Mouse (Mus musculus) forebrain, embryonic 10.5 days (tissue): ENCODE measurements around the gene Dync2li1. TPM values are rescaled to one million over a fixed set of nuclear protein-coding genes. Genes with fewer than 3 reads are reported as not detected.

Experiments
- DNase-seq: peaks from one replicate; pipeline ENCODE4 v3.0.0-alpha.2; 2017; ENCODE audit warnings: low spot score; ENCODE audit errors: extremely low spot score
- H3K27ac ChIP-seq: fragments of 300-500 bp; sonication (generic); 2 replicates; pipeline ENCODE4 v1.5.1; 2016; ENCODE audit warnings: mild to moderate bottlenecking
- H3K27me3 ChIP-seq: fragments of 300-500 bp; sonication (generic); 2 replicates; pipeline ENCODE4 v1.6.1; 2016; ENCODE audit warnings: mild to moderate bottlenecking; ENCODE audit not compliant: poor library complexity, severe bottlenecking
- H3K36me3 ChIP-seq: fragments of 300-500 bp; sonication (generic); replicated peaks from 2 replicates; pipeline ENCODE4 v1.6.1; 2016; ENCODE audit warnings: mild to moderate bottlenecking, moderate library complexity
- H3K4me1 ChIP-seq: fragments of 300-500 bp; sonication (generic); 2 replicates; pipeline ENCODE4 v1.6.1; 2016
- H3K4me3 ChIP-seq: fragments of 300-500 bp; sonication (generic); 2 replicates; pipeline ENCODE4 v1.5.1; 2016; ENCODE audit warnings: mild to moderate bottlenecking, moderate library complexity
- H3K9me3 ChIP-seq: fragments of 300-500 bp; sonication (generic); 2 replicates; pipeline ENCODE4 v1.6.1; 2016; ENCODE audit warnings: mild to moderate bottlenecking, moderate library complexity
- WGBS: fragments of 180-500 bp; shearing (Covaris S2); methylation state at CpG from one replicate; pipeline ENCODE4 v1.1.7; 2016; 5-methylcytosine and 5-hydroxymethylcytosine counted together
- polyA plus RNA-seq: library from polyadenylated mRNA; unstranded; fragments of >200 nt; fragmentation: Nextera tagmentation; extraction: Ambion mirVana; gene quantifications from 2 replicates; pipeline ENCODE4 v1.2.1, GENCODE M21; 2016

Gene Dync2li1
- polyA plus RNA-seq, 1 experiment from 2014 or later: 36.0 TPM

GRCm38 (mm10) chr17:84617953-84618352 is 8.3 kb upstream of the Dync2li1 start:
- 89% methylated on average over 6 of the region's 6 CpGs for WGBS
- DNase-seq: no peak

DNA sequence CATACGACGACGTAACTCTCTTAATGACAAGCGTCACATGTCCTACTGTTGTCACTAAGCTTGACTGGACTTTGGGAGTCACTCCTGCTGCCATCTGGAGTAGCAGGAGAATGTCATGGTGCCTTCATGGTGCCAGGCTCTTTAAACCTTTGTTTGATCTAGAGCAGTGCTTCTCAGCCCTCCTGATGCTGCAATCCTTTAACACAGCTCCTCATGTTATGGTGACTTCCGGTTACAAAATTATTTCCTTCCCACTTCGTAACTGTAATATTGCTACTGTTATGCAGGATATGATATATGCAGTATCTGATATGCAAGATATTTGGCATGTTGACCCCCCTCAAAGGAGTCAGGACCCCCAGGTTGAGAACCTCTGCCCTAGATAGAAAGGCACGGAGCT is 7.2 kb upstream of the Dync2li1 start:
- peaks cover 1% of the 10 kb centered on the region for H3K9me3 ChIP-seq
- WGBS: 94% methylated on average over 7 of the region's 7 CpGs
- H3K27ac ChIP-seq: no peak overlapping the region
- H3K4me1 ChIP-seq: 0 out of 2 replicates have a peak, but pooled peaks cover 8% of the 10 kb centered on the region
- no peak for DNase-seq
- no peak overlapping the region for H3K4me3 ChIP-seq
- H3K36me3 ChIP-seq: peaks cover 12% of the 10 kb centered on the region
- H3K27me3 ChIP-seq: no peaks in the 10 kb centered on the region

More at GRCm38 (mm10) chr17:84617953-84618352, 8.3 kb upstream of the Dync2li1 start:
- Histone ChIP-seq H3K4me1 (0 out of 2 replicates have a peak, but pooled peaks cover 8% of the 10 kb centered on the region), H3K4me3 (no peak overlapping the region), H3K9me3 (peaks cover 10% of the 10 kb centered on the region), H3K36me3 (peaks cover 23% of the 10 kb centered on the region), H3K27me3 (no peaks in the 10 kb centered on the region), H3K27ac (no peak overlapping the region)

DNA sequence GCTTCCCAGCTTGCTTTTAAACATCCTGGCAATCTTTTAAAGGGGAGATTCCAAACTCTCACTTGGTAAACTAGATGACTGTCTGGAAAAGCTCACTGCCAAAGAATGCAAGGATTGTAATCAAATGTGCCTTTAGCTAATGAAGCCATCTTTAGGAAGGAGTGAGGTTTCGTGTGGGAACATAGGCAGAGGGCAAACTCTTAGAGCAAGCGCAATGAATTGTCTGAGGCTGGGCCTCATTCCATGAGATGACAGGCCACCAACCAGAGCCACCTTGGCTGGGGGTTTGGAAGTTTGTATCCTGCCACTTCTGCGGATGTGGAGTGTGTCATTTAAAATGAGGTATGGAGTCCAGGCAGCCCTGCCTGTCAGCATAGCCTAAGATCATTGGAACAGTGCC is 6.2 kb upstream of the Dync2li1 start:
- Histone ChIP-seq H3K4me3 (no peak overlapping the region), H3K27ac (no peak overlapping the region), H3K27me3 (no peaks in the 10 kb centered on the region), H3K36me3 (0 out of 2 replicates have a peak, but pooled peaks cover 2% of the 10 kb centered on the region), H3K9me3 (no peaks in the 10 kb centered on the region; the same call in 1 of the 2 replicates), H3K4me1 (0 out of 2 replicates have a peak, but pooled peaks cover 8% of the 10 kb centered on the region)
- DNase-seq: no peak
- 88% methylated on average over 3 of the region's 3 CpGs for WGBS

DNA sequence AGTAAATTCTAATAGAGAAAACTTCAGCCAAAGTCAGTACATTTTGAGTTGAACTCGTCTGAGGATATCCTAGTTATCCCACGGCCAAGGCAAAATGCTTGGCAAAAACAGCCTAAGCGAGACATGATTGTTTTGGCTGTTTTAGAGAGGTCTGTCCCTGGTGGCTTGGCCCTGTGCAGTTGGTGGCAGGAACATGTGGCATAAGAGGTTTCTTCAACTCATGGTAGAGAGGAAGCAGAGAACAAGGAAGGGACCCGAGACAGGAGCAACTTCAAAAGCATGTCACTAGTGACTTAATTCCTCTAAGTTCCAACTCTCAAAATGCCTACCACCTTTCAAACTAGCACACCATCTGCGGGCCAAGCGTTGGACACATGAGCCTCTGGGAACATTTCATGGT is 5.7 kb upstream of the Dync2li1 start:
- Histone ChIP-seq H3K27me3 (no peaks in the 10 kb centered on the region), H3K27ac (no peak overlapping the region), H3K9me3 (no peaks in the 10 kb centered on the region; the same call in 1 of the 2 replicates), H3K4me1 (0 out of 2 replicates have a peak, but pooled peaks cover 8% of the 10 kb centered on the region), H3K4me3 (no peak overlapping the region), H3K36me3 (0 out of 2 replicates have a peak, but pooled peaks cover 2% of the 10 kb centered on the region)
- DNase-seq: no peak
- 90% methylated on average over 6 of the region's 6 CpGs for whole genome bisulfite sequencing

GRCm38 (mm10) chr17:84621209-84621608 is 5.1 kb upstream of the Dync2li1 start:
- H3K4me3 ChIP-seq: no peak overlapping the region
- 92% methylated on average over 6 of the region's 6 CpGs for WGBS
- H3K9me3 ChIP-seq: no peaks in the 10 kb centered on the region; the same call in 1 of the 2 replicates
- H3K4me1 ChIP-seq: 0 out of 2 replicates have a peak, but pooled peaks cover 8% of the 10 kb centered on the region
- DNase-seq: no peak
- H3K27me3 ChIP-seq: no peaks in the 10 kb centered on the region
- H3K36me3 ChIP-seq: 0 out of 2 replicates have a peak, but pooled peaks cover 2% of the 10 kb centered on the region
- no peak overlapping the region for H3K27ac ChIP-seq

DNA sequence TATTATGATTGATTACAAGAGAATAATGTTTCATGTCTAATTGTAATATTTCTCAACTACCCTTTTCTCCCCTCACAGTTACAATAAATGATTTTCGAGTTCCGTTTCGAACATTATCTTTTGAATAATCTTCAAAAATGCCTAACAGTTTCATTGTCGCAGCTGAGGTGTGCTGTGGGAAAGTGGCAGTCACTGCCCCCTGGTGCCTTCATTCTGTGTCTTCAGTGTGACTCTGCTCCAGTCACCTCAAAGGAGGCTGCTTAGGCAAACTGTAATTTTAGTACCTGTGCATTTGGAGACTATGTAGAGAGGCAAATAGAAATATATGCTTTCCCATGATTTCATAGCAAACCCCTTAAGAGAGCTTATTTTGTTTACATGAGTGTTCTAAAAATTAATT is 4.3 kb upstream of the Dync2li1 start:
- Histone ChIP-seq H3K4me1 (peaks cover 16% of the 10 kb centered on the region), H3K36me3 (0 out of 2 replicates have a peak, but pooled peaks cover 2% of the 10 kb centered on the region), H3K4me3 (no peak overlapping the region), H3K27me3 (no peaks in the 10 kb centered on the region), H3K27ac (no peak overlapping the region), H3K9me3 (no peaks in the 10 kb centered on the region; the same call in 1 of the 2 replicates)
- DNase-seq: no peak
- 86% methylated on average over 4 of the region's 4 CpGs for WGBS

DNA sequence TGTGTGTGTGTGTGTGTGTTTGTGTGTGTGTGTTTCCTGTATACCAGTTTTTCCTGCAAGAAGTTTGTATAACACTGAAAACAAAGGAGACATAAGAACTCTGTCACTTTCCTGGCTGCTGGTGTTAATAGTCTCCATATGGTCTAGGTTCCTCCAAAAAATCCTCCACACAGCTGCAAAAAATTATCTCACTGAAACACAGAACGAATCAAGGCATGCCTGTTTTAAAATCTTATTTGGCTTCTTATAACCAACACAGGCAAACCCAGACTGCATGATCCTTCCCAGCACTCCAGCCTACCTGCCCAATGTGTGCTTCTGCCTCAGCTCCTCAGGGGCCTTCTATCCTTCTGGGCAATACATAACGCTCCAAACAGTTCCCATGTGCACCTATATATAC is 3.4 kb upstream of the Dync2li1 start:
- DNase-seq: no peak
- Histone ChIP-seq H3K27ac (peak overlapping the region; percentile 30; the same call in 1 of the 2 replicates), H3K36me3 (0 out of 2 replicates have a peak, but pooled peaks cover 2% of the 10 kb centered on the region), H3K4me3 (no peak overlapping the region), H3K27me3 (no peaks in the 10 kb centered on the region), H3K4me1 (peaks cover 20% of the 10 kb centered on the region), H3K9me3 (no peaks in the 10 kb centered on the region; the same call in 1 of the 2 replicates)
- WGBS: 53% methylated on average over 2 of the region's 2 CpGs

DNA sequence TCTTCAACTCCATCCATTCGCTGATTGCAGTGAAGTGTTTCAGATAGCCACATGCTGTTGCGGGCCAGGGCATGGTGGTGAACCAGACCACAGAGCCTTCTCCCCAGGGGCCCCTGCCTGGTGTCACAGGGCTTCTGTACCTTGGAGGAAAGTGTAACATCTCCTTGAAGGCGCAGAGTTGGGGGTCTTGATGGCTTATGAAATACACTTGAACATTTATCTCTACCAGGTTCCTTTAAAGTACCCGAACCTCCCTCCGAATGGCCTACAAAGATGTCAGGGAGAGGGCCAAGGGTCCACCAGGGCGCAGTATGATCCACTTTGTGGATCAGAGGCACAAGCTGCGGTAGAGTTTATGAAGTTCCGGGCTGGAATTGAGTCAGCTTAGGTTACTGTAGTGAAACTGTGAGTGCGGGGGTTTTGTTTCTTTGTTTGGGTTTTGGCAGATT is 585 bp downstream of the Dync2li1 start:
- no peak for DNase-seq

GRCm38 (mm10) chr17:84627721-84628120 is 1.4 kb downstream of the Dync2li1 start:
- Histone ChIP-seq H3K36me3 (no peaks in the 10 kb centered on the region), H3K27me3 (no peaks in the 10 kb centered on the region), H3K4me3 (no peak overlapping the region), H3K9me3 (no peaks in the 10 kb centered on the region; the same call in 1 of the 2 replicates), H3K27ac (no peak overlapping the region), H3K4me1 (peaks cover 12% of the 10 kb centered on the region)
- no peak for DNase-seq
- 91% methylated on average over 10 of the region's 10 CpGs for WGBS

More for the DNA sequence above, 585 bp downstream of the Dync2li1 start:
- peak overlapping the region; percentile 87 for H3K27ac ChIP-seq
- no peaks in the 10 kb centered on the region; the same call in 1 of the 2 replicates for H3K9me3 ChIP-seq
- WGBS: 41% methylated on average over 9 of the region's 9 CpGs
- H3K36me3 ChIP-seq: no peaks in the 10 kb centered on the region
- H3K27me3 ChIP-seq: no peaks in the 10 kb centered on the region
- H3K4me3 ChIP-seq: peak overlapping the region; percentile 72
- H3K4me1 ChIP-seq: peaks cover 12% of the 10 kb centered on the region

DNA sequence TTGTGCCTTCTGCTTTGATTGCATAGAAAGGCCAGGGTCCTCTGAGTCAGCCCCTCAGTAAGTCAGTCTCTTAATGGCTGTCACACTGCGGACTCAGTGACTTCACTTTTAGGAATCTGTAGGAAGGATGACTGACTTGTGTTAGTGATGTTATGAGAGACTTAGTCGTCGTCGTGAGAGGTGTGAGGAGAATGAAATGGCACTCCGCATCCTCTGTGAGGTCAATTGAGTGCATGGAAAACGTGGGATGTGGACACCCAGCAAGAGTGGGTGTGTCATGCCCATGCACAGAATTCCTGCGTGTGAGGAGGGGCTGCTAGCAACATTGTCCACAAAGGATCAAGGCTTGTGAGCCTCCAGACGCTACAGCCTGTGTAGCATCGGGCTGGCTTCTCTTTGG is 2.3 kb downstream of the Dync2li1 start:
- H3K9me3 ChIP-seq: no peaks in the 10 kb centered on the region; the same call in 1 of the 2 replicates
- H3K27me3 ChIP-seq: no peaks in the 10 kb centered on the region
- peaks cover 7% of the 10 kb centered on the region; the same call in 1 of the 2 replicates for H3K36me3 ChIP-seq
- no peak overlapping the region for H3K27ac ChIP-seq
- peaks cover 12% of the 10 kb centered on the region for H3K4me1 ChIP-seq
- WGBS: 92% methylated on average over 9 of the region's 9 CpGs
- no peak overlapping the region for H3K4me3 ChIP-seq
- no peak for DNase-seq

DNA sequence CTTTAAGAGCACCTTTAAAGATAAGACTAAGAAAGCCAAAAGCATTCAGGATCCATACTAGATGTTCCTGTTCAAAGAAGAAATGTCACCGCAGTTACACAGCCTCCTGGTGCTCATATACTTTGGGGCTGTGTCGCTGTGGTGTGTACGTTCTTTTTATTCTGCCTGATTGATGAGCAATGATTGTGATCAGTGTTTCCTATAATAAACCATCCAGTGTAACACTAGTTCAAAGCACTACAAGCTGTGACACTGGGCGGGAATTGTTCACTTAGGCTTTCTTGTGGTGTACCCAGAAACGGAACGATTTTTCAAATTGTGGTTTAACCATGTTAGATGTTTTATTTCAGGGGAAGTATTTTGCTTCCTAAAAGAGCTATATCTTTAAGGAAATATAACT is 5.5 kb downstream of the Dync2li1 start:
- Histone ChIP-seq H3K4me3 (no peak overlapping the region), H3K4me1 (peaks cover 6% of the 10 kb centered on the region), H3K9me3 (no peaks in the 10 kb centered on the region), H3K27ac (no peak overlapping the region), H3K27me3 (no peaks in the 10 kb centered on the region), H3K36me3 (peaks cover 12% of the 10 kb centered on the region)
- 95% methylated on average over 6 of the region's 6 CpGs for WGBS
- DNase-seq: no peak

- DNase-seq: no peak
- H3K36me3 ChIP-seq: peaks cover 12% of the 10 kb centered on the region
- no peaks in the 10 kb centered on the region for H3K9me3 ChIP-seq
- H3K4me1 ChIP-seq: no peaks in the 10 kb centered on the region; the same call in 1 of the 2 replicates
- no peaks in the 10 kb centered on the region for H3K27me3 ChIP-seq
- no peak overlapping the region for H3K4me3 ChIP-seq
- H3K27ac ChIP-seq: no peak overlapping the region
- WGBS: 89% methylated on average over 13 of the region's 13 CpGs
Observed at GRCm38 (mm10) chr17:84633443-84633842, 7.1 kb downstream of the Dync2li1 start.

DNA sequence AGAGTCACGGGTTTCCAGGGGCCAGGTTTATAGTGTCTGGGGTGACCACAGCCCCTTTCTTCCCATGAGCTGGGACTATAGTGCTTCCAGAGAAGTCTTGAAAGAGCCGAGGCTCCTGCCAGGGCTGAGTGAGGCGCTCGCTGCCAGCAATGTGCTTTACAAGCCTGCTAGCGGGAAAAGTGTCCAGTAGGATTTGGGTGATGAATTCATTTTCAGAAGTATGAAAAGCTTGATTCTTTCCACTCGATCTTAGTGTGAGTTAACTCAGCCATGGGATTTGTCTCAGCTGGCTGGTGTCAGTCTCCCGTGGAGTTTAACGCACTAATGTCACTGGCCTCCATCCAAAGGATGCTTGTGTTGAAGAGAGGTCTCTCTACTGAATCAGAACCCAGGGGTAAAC is 10.0 kb downstream of the Dync2li1 start:
- 84% methylated on average over 8 of the region's 8 CpGs for WGBS
- Histone ChIP-seq H3K4me1 (peaks cover 14% of the 10 kb centered on the region), H3K36me3 (peaks cover 18% of the 10 kb centered on the region), H3K27ac (no peak overlapping the region), H3K9me3 (no peaks in the 10 kb centered on the region), H3K27me3 (no peaks in the 10 kb centered on the region), H3K4me3 (no peak overlapping the region)
- DNase-seq: no peak
